Comparison of ENCODE assay signal across 8 mouse cellular contexts in the genomic region with DNA sequence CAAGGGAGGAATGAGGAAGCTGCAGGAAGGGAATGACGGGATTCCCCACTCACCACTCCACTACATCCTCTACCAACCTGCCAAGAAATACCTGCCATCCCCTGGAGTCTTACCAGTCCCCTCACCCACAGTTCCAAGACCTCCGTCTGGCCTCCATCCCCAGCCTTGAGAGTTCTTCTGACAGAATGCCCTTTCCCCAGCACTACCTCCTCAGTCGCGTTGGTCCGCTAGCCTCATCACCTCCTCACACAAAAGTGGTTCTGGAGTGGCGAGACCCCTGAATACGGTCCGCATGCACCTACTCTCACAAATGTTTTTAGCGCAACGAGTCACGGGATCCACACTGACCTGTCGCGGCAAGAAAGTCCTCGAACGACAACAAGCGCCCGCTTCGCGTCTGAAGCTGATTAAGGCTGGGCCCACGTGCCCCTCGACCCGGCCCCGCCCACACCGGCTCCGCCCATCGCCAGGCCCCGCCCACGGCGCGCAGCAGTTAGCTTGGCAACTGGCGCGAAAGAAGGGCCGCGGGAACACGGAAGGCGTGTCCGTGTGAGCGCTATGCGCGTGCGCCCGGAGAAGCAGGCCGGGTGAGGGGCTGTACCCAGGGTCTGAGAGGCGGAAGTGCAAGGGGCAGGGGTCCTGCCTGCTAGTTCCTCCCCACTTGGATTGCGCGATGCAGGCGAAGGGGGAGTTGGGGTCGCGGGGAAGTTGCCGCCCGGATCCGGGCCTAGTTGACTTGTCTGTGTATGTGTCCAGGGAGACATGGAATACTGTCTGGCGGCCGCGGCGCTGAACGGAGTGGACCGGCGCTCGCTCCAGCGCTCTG. TPM values are rescaled to one million over a fixed set of nuclear protein-coding genes. Genes with fewer than 3 reads are reported as not detected.
DNase-seq lines count a peak whose midpoint lies in the region; ATAC-seq and TF ChIP-seq lines count a peak whose summit lies in the region.

A gene (minus strand): TSS at position 416 of the 826 bp plus-strand sequence.
A gene (plus strand): TSS at position 501 of the 826 bp plus-strand sequence.

- peaks cover 27% of the 10 kb centered on the region for H3K4me1 ChIP-seq in heart, embryonic 12.5 days (replicated peaks)
- peaks cover 8% of the 10 kb centered on the region; the same call in 1 of the 2 replicates for H3K4me1 ChIP-seq in kidney, postnatal 0 days (replicated peaks; ENCODE audit: insufficient read depth, low read length)
- H3K4me1 ChIP-seq in liver, embryonic 11.5 days (replicated peaks; ENCODE audit: control insufficient read depth, insufficient read depth, low read length) = peaks cover 3% of the 10 kb centered on the region
- H3K4me1 ChIP-seq in stomach, embryonic 14.5 days (ENCODE audit: control insufficient read depth, insufficient read depth, low read length) = peaks cover 6% of the 10 kb centered on the region; the same call in 1 of the 2 replicates

- H3K9me3 ChIP-seq in heart, embryonic 12.5 days (replicated peaks) = 0 out of 2 replicates have a peak, but pooled peaks cover 3% of the 10 kb centered on the region
- no peaks in the 10 kb centered on the region for H3K9me3 ChIP-seq in kidney, postnatal 0 days (replicated peaks; ENCODE audit: low read length)
- H3K9me3 ChIP-seq in liver, embryonic 11.5 days (ENCODE audit: control insufficient read depth, low read length) = no peaks in the 10 kb centered on the region
- H3K9me3 ChIP-seq in stomach, embryonic 14.5 days (ENCODE audit: control insufficient read depth, low read depth, low read length) = no peaks in the 10 kb centered on the region

- no peak for TF ChIP-seq CTCF in kidney, postnatal 0 days (IDR thresholded peaks at IDR 0.05; ENCODE audit: low read depth)

- peak; percentile 99 for DNase-seq in B cell, adult 2 months
- DNase-seq in brain, embryonic 18.5 days (ENCODE audit: low read depth, low spot score) = peak; percentile 73
- DNase-seq in kidney, postnatal 0 days (ENCODE audit: low spot score) = peak; percentile 96
- DNase-seq in liver, embryonic 11.5 days (ENCODE audit: low spot score) = peak; percentile 98
- DNase-seq in naive thymus-derived CD4-positive, alpha-beta T cell, adult 2 months (ENCODE audit: low read depth) = peak; percentile 96

- peak within 1 kb of the TSS; percentile 76 for H3K4me2 ChIP-seq in heart, embryonic 12.5 days
- H3K4me2 ChIP-seq in kidney, postnatal 0 days (ENCODE audit: low read length) = peak within 1 kb of the TSS; percentile 76
- H3K4me2 ChIP-seq in liver, embryonic 11.5 days = peak within 1 kb of the TSS; percentile 73
- H3K4me2 ChIP-seq in stomach, embryonic 14.5 days (replicated peaks; ENCODE audit: low read depth, low read length) = peak within 1 kb of the TSS; percentile 69

- H3K27me3 ChIP-seq in heart, embryonic 12.5 days (replicated peaks) = no peaks in the 10 kb centered on the region
- H3K27me3 ChIP-seq in kidney, postnatal 0 days (ENCODE audit: insufficient read depth, low read length) = no peaks in the 10 kb centered on the region
- no peaks in the 10 kb centered on the region for H3K27me3 ChIP-seq in liver, embryonic 11.5 days (replicated peaks; ENCODE audit: control insufficient read depth, insufficient read depth, low read length)
- no peaks in the 10 kb centered on the region for H3K27me3 ChIP-seq in stomach, embryonic 14.5 days (ENCODE audit: control insufficient read depth, insufficient read depth, low read length)

- H3K9ac ChIP-seq in heart, embryonic 12.5 days = peak within 1 kb of the TSS; percentile 81
- peak within 1 kb of the TSS; percentile 79 for H3K9ac ChIP-seq in kidney, postnatal 0 days (ENCODE audit: low read depth, low read length)
- H3K9ac ChIP-seq in liver, embryonic 11.5 days (ENCODE audit: low read depth, low read length) = peak within 1 kb of the TSS; percentile 81
- H3K9ac ChIP-seq in stomach, embryonic 14.5 days (replicated peaks; ENCODE audit: low read depth, low read length) = peak within 1 kb of the TSS; percentile 64

- under 1% methylated on average over 61 of the region's 61 CpGs for WGBS in heart, embryonic 12.5 days
- 1% methylated on average over 61 of the region's 61 CpGs for WGBS in kidney, postnatal 0 days
- WGBS in liver, embryonic 11.5 days = under 1% methylated on average over 61 of the region's 61 CpGs
- WGBS in stomach, embryonic 14.5 days = under 1% methylated on average over 61 of the region's 61 CpGs

- peak within 1 kb of the TSS; percentile 82 for H3K27ac ChIP-seq in heart, embryonic 12.5 days (ENCODE audit: poor library complexity, severe bottlenecking)
- peak within 1 kb of the TSS; percentile 80 for H3K27ac ChIP-seq in kidney, postnatal 0 days
- peak within 1 kb of the TSS; percentile 69 for H3K27ac ChIP-seq in liver, embryonic 11.5 days (ENCODE audit: low read depth, low read length)
- H3K27ac ChIP-seq in stomach, embryonic 14.5 days (ENCODE audit: low read length) = peak within 1 kb of the TSS; percentile 79

- peak; percentile 92 for ATAC-seq in erythroid progenitor cell, adult 5-6 weeks (replicated peaks; ENCODE audit: low FRiP score, poor library complexity, severe bottlenecking)
- peak; percentile 96 for ATAC-seq in heart, embryonic 12.5 days (ENCODE audit: insufficient number of reproducible peaks, low FRiP score)
- peak; percentile 95 for ATAC-seq in kidney, postnatal 0 days (replicated peaks; ENCODE audit: low FRiP score, low read depth)
- peak; percentile 93 for ATAC-seq in liver, embryonic 11.5 days (replicated peaks; ENCODE audit: low FRiP score)
- ATAC-seq in stomach, embryonic 14.5 days (ENCODE audit: insufficient number of reproducible peaks, insufficient read depth, low FRiP score, low read depth) = peak; percentile 96

- peak within 1 kb of the TSS; percentile 76 for H3K4me3 ChIP-seq in heart, embryonic 12.5 days
- peak within 1 kb of the TSS; percentile 74 for H3K4me3 ChIP-seq in kidney, postnatal 0 days (replicated peaks; ENCODE audit: low read depth, low read length)
- peak within 1 kb of the TSS; percentile 73 for H3K4me3 ChIP-seq in liver, embryonic 11.5 days (ENCODE audit: low read depth, low read length)
- peak within 1 kb of the TSS; percentile 72 for H3K4me3 ChIP-seq in stomach, embryonic 14.5 days (ENCODE audit: low read depth, low read length)

- no peaks in the 10 kb centered on the region for H3K36me3 ChIP-seq in heart, embryonic 12.5 days
- no peaks in the 10 kb centered on the region for H3K36me3 ChIP-seq in kidney, postnatal 0 days (ENCODE audit: insufficient read depth, low read length)
- H3K36me3 ChIP-seq in liver, embryonic 11.5 days (ENCODE audit: control insufficient read depth, insufficient read depth, low read length) = no peaks in the 10 kb centered on the region; the same call in 1 of the 2 replicates
- no peaks in the 10 kb centered on the region for H3K36me3 ChIP-seq in stomach, embryonic 14.5 days (ENCODE audit: control insufficient read depth, insufficient read depth, low read length)

RNA-seq across cellular contexts. Expression of the first gene that starts in this region (rescaled TPM):
- total RNA-seq in erythroid progenitor cell, adult 5-6 weeks (2015; ENCODE audit: low replicate concordance) = 143 and 246 TPM in 2 replicates
- total RNA-seq in erythroid progenitor cell, adult 5-6 weeks (2017; ENCODE audit: low replicate concordance) = 82.6 and 96.9 TPM in 2 replicates
- 40.5 and 41.0 TPM in 2 replicates for polyA plus RNA-seq in heart, embryonic 12.5 days (2016; fragmentation: Nextera tagmentation; extraction: Ambion mirVana)
- 40.3 and 42.2 TPM in 2 replicates for polyA plus RNA-seq in kidney, postnatal 0 days (2015; fragmentation: Nextera tagmentation; extraction: Ambion mirVana)
- polyA plus RNA-seq in liver, embryonic 11.5 days (2014; fragmentation: Nextera tagmentation; extraction: Ambion mirVana) = 38.7 and 38.8 TPM in 2 replicates
- polyA plus RNA-seq in stomach, embryonic 14.5 days (2014; fragmentation: Nextera tagmentation; extraction: Ambion mirVana) = 53.3 and 62.3 TPM in 2 replicates

RNA-seq across cellular contexts. Expression of the second gene that starts in this region (rescaled TPM):
- total RNA-seq in erythroid progenitor cell, adult 5-6 weeks (2015; ENCODE audit: low replicate concordance) = 36.8 and 57.0 TPM in 2 replicates
- total RNA-seq in erythroid progenitor cell, adult 5-6 weeks (2017; ENCODE audit: low replicate concordance) = 21.6 and 23.0 TPM in 2 replicates
- 26.0 and 28.1 TPM in 2 replicates for polyA plus RNA-seq in heart, embryonic 12.5 days (2016; fragmentation: Nextera tagmentation; extraction: Ambion mirVana)
- 33.1 and 33.6 TPM in 2 replicates for polyA plus RNA-seq in kidney, postnatal 0 days (2015; fragmentation: Nextera tagmentation; extraction: Ambion mirVana)
- polyA plus RNA-seq in liver, embryonic 11.5 days (2014; fragmentation: Nextera tagmentation; extraction: Ambion mirVana) = 52.7 and 54.9 TPM in 2 replicates
- 36.3 and 36.9 TPM in 2 replicates for polyA plus RNA-seq in stomach, embryonic 14.5 days (2014; fragmentation: Nextera tagmentation; extraction: Ambion mirVana)

Comparison
In these comparisons a context has a peak if more than half of its experiments do, and no peak if none do; other contexts are left out.
1. Peak in every context shown above with its lines: DNase-seq, ATAC-seq, H3K4me3 ChIP-seq and H3K27ac ChIP-seq.